8 mouse cellular contexts compared by ENCODE assay signal in genomic region chr2:119587383-119587782, GRCm38 (mm10). TPM values are rescaled to one million over a fixed set of nuclear protein-coding genes. Genes with fewer than 3 reads are reported as not detected.
DNase-seq lines count a peak whose midpoint lies in the region; ATAC-seq lines count a peak whose summit lies in the region.

No protein-coding gene starts in this region.

- peak; percentile 69 for ATAC-seq in liver, embryonic 12.5 days

- no peak overlapping the region for H3K4me2 ChIP-seq in liver, embryonic 12.5 days

- H3K4me1 ChIP-seq in heart, embryonic 10.5 days, result no peaks in the 10 kb centered on the region
- H3K4me1 ChIP-seq in liver, embryonic 12.5 days, result peaks cover 8% of the 10 kb centered on the region; the same call in 1 of the 2 replicates

- no peaks in the 10 kb centered on the region for H3K27me3 ChIP-seq in heart, embryonic 10.5 days (ENCODE audit: insufficient read depth, poor library complexity, severe bottlenecking)
- H3K27me3 ChIP-seq in liver, embryonic 12.5 days (replicated peaks), result no peaks in the 10 kb centered on the region

- H3K4me3 ChIP-seq in heart, embryonic 10.5 days, result no peak overlapping the region
- H3K4me3 ChIP-seq in liver, embryonic 12.5 days, result no peak overlapping the region

- 15% methylated on average over 4 of the region's 4 CpGs for WGBS in heart, embryonic 10.5 days
- WGBS in liver, embryonic 12.5 days (ENCODE audit: insufficient replicate concordance), result 13% methylated on average over 4 of the region's 4 CpGs

- DNase-seq in layer of hippocampus, postnatal 10 days (ENCODE audit: low spot score in 2 of 2), result peak; percentile 38 to 41
- DNase-seq in layer of hippocampus, adult 9-11 months, result no peak
- DNase-seq in Muller cell, postnatal 12 days (ENCODE audit: inconsistent ontology term), result peak; percentile 3
- peak; percentile 28 for DNase-seq in cerebellum, adult 8-10 months
- peak; percentile 76 for DNase-seq in heart, embryonic 10.5 days (ENCODE audit: low spot score)
- DNase-seq in ovary, postnatal 14 days (ENCODE audit: low spot score), result peak; percentile 36
- DNase-seq in urinary bladder, postnatal 36 days (ENCODE audit: low spot score in 2 of 2), result peak; percentile 40 to 50

- H3K9ac ChIP-seq in liver, embryonic 12.5 days, result no peak overlapping the region

- H3K36me3 ChIP-seq in heart, embryonic 10.5 days, result peaks cover 15% of the 10 kb centered on the region
- H3K36me3 ChIP-seq in liver, embryonic 12.5 days, result peaks cover 17% of the 10 kb centered on the region

- no peaks in the 10 kb centered on the region for H3K9me3 ChIP-seq in heart, embryonic 10.5 days
- no peaks in the 10 kb centered on the region for H3K9me3 ChIP-seq in liver, embryonic 12.5 days (replicated peaks)

- no peak overlapping the region for H3K27ac ChIP-seq in heart, embryonic 10.5 days
- H3K27ac ChIP-seq in liver, embryonic 12.5 days, result no peak overlapping the region

RNA-seq across cellular contexts. Expression of gene Nusap1, which starts 30.7 kb away (rescaled TPM):
- total RNA-seq in layer of hippocampus, postnatal 10 days (2021), result 1 to 10 TPM; 3.5 to 3.7 TPM
- polyA plus RNA-seq in heart, embryonic 10.5 days (2016; fragmentation: Nextera tagmentation; extraction: Ambion mirVana), result 52.0 and 56.7 TPM in 2 replicates
- polyA plus RNA-seq in liver, embryonic 12.5 days (2016; fragmentation: Nextera tagmentation; extraction: Ambion mirVana), result 90.2 and 91.3 TPM in 2 replicates

RNA-seq across cellular contexts. Expression of gene Oip5, which starts 30.9 kb away (rescaled TPM):
- 1 to 10 TPM; 3.6 to 4.8 TPM for total RNA-seq in layer of hippocampus, postnatal 10 days (2021)
- 30.1 and 30.8 TPM in 2 replicates for polyA plus RNA-seq in heart, embryonic 10.5 days (2016; fragmentation: Nextera tagmentation; extraction: Ambion mirVana)
- 43.6 and 46.4 TPM in 2 replicates for polyA plus RNA-seq in liver, embryonic 12.5 days (2016; fragmentation: Nextera tagmentation; extraction: Ambion mirVana)

RNA-seq across cellular contexts. Expression of gene Chp1, which starts 39.9 kb away (rescaled TPM):
- 100 to 1,000 TPM; 116 to 119 TPM for total RNA-seq in layer of hippocampus, postnatal 10 days (2021)
- 42.4 and 47.4 TPM in 2 replicates for polyA plus RNA-seq in heart, embryonic 10.5 days (2016; fragmentation: Nextera tagmentation; extraction: Ambion mirVana)
- 43.4 and 44.1 TPM in 2 replicates for polyA plus RNA-seq in liver, embryonic 12.5 days (2016; fragmentation: Nextera tagmentation; extraction: Ambion mirVana)

RNA-seq across cellular contexts. Expression of gene Exd1, which starts 40.0 kb away (rescaled TPM):
- 1 to 10 TPM in 1 of 2 experiments, under 1 TPM in 1; 0.76 to 2.1 TPM for total RNA-seq in layer of hippocampus, postnatal 10 days (2021)
- polyA plus RNA-seq in heart, embryonic 10.5 days (2016; fragmentation: Nextera tagmentation; extraction: Ambion mirVana), result 0.31 and 0.34 TPM in 2 replicates
- 0.07 and 0.17 TPM in 2 replicates for polyA plus RNA-seq in liver, embryonic 12.5 days (2016; fragmentation: Nextera tagmentation; extraction: Ambion mirVana)
